Mouse (Mus musculus): ENCODE measurements around the gene Fads2.

The Fads2 gene

GRCm38 (mm10) chr19:10041388-10042148 lies 60.0 kb downstream of the Fads2 start, which contains the start of gene Fads3:
Fads3 (plus strand) TSS chr19:10041569.
- peak; percentile 78 for DNase-seq (ENCODE audit: low spot score)

- DNase-seq (ENCODE audit: low spot score), result no peak
Measured at GRCm38 (mm10) chr19:10040866-10041387, 60.6 kb downstream of the Fads2 start.

GRCm38 (mm10) chr19:10039615-10040014 lies 61.9 kb downstream of the Fads2 start:
- DNase-seq (ENCODE audit: low spot score), result no peak

- no peak for DNase-seq (ENCODE audit: low spot score)
Measured at GRCm38 (mm10) chr19:10038910-10039309, 62.6 kb downstream of the Fads2 start.

- DNase-seq (ENCODE audit: low spot score), result no peak
Measured at GRCm38 (mm10) chr19:10038364-10038763, 63.2 kb downstream of the Fads2 start.

GRCm38 (mm10) chr19:10037534-10037933 lies 64.0 kb downstream of the Fads2 start:
- DNase-seq (ENCODE audit: low spot score), result no peak

GRCm38 (mm10) chr19:10034785-10035447 lies 66.6 kb downstream of the Fads2 start:
- peak; percentile 82 for DNase-seq (ENCODE audit: low spot score)

- DNase-seq (ENCODE audit: low spot score), result no peak
Measured at GRCm38 (mm10) chr19:10034356-10034755, 67.2 kb downstream of the Fads2 start.

GRCm38 (mm10) chr19:10033211-10033973 lies 68.2 kb downstream of the Fads2 start:
- DNase-seq (ENCODE audit: low spot score), result peak; percentile 41

GRCm38 (mm10) chr19:10029746-10030145 lies 71.8 kb downstream of the Fads2 start:
- no peak for DNase-seq (ENCODE audit: low spot score)

GRCm38 (mm10) chr19:10025169-10025875 lies 76.2 kb downstream of the Fads2 start:
- DNase-seq (ENCODE audit: low spot score), result no peak

GRCm38 (mm10) chr19:10023304-10023758 lies 78.2 kb downstream of the Fads2 start:
- DNase-seq (ENCODE audit: low spot score), result no peak

GRCm38 (mm10) chr19:10022414-10023303 lies 78.9 kb downstream of the Fads2 start:
- DNase-seq (ENCODE audit: low spot score), result no peak

- DNase-seq (ENCODE audit: low spot score), result no peak
Measured at GRCm38 (mm10) chr19:10021981-10022380, 79.6 kb downstream of the Fads2 start.

GRCm38 (mm10) chr19:10019214-10019760 lies 82.3 kb downstream of the Fads2 start:
- no peak for DNase-seq (ENCODE audit: low spot score)

GRCm38 (mm10) chr19:10018527-10018818 lies 83.1 kb downstream of the Fads2 start:
- DNase-seq (ENCODE audit: low spot score), result no peak

GRCm38 (mm10) chr19:10017637-10018526 lies 83.7 kb downstream of the Fads2 start:
- DNase-seq (ENCODE audit: low spot score), result peak; percentile 87

- DNase-seq (ENCODE audit: low spot score), result no peak
Measured at GRCm38 (mm10) chr19:10016151-10016550, 85.4 kb downstream of the Fads2 start.

GRCm38 (mm10) chr19:10015442-10015841 lies 86.1 kb downstream of the Fads2 start:
- no peak for DNase-seq (ENCODE audit: low spot score)

Data from urinary bladder, postnatal 25 days (tissue).